Mouse (Mus musculus) stomach, postnatal 0 days (tissue): ENCODE measurements at regions not wholly inside any gene's neighbourhood (a gene's known extent, or its start where the extent isn't known, plus 50 kb on each side); places are given as distances from the start of the nearest gene placed in this dataset.
A peak's percentile ranks its signal among the peaks of the same experiment; 100 is the strongest.

Source experiments
- ATAC-seq: fragments of 200-750 bp; cut with Nextera tagmentation; 2 replicates; pipeline ENCODE4 v1.8.0; 2017; ENCODE audit not compliant: low FRiP score, low TSS enrichment
- DNase-seq: peaks from one replicate; pipeline ENCODE4 v3.0.0-alpha.2; 2016; ENCODE audit warnings: low spot score
- H3K27ac ChIP-seq: fragments of 300-500 bp; sonication (generic); replicated peaks from 2 replicates; pipeline ENCODE4 v1.5.1; 2014; ENCODE audit warnings: mild to moderate bottlenecking, control low read depth
- H3K27me3 ChIP-seq: fragments of 300-500 bp; sonication (generic); 2 replicates; pipeline ENCODE4 v1.6.1; 2014; ENCODE audit warnings: low read length; ENCODE audit not compliant: control insufficient read depth, insufficient read depth
- H3K36me3 ChIP-seq: fragments of 300-500 bp; sonication (generic); 2 replicates; pipeline ENCODE4 v1.6.1; 2014; ENCODE audit warnings: low read length, mixed read lengths; ENCODE audit not compliant: control insufficient read depth, insufficient read depth
- H3K4me1 ChIP-seq: fragments of 300-500 bp; sonication (generic); replicated peaks from 2 replicates; pipeline ENCODE4 v1.6.1; 2014; ENCODE audit warnings: antibody characterized with exemption; ENCODE audit not compliant: control insufficient read depth, insufficient read depth
- H3K4me2 ChIP-seq: fragments of 300-500 bp; sonication (generic); replicated peaks from 2 replicates; pipeline ENCODE4 v1.6.1; 2014; ENCODE audit warnings: low read depth, mild to moderate bottlenecking, control low read depth, moderate library complexity
- H3K4me3 ChIP-seq: fragments of 300-500 bp; sonication (generic); 2 replicates; pipeline ENCODE4 v1.5.1; 2014; ENCODE audit warnings: low read depth, low read length, control low read depth
- H3K9ac ChIP-seq: fragments of 300-500 bp; sonication (generic); 2 replicates; pipeline ENCODE4 v1.6.1; 2014; ENCODE audit warnings: mild to moderate bottlenecking, low read length, control low read depth, mixed read lengths
- H3K9me3 ChIP-seq: fragments of 300-500 bp; sonication (generic); 2 replicates; pipeline ENCODE4 v1.6.1; 2016; ENCODE audit warnings: low read length; ENCODE audit not compliant: control insufficient read depth
- CTCF ChIP-seq: IDR thresholded peaks from 2 replicates; pipeline ENCODE4 v1.5.1; 2016; ENCODE audit warnings: antibody characterized with exemption, low read depth, mild to moderate bottlenecking, moderate library complexity
- EP300 ChIP-seq: optimal IDR thresholded peaks from 2 replicates; pipeline ENCODE3; 2016; ENCODE audit warnings: antibody characterized with exemption
- WGBS: fragments of 180-500 bp; shearing (Covaris S2); extraction: QIAGEN DNeasy Blood & Tissue Kit; methylation state at CpG from one replicate; pipeline ENCODE4 v1.1.7; 2014; 5-methylcytosine and 5-hydroxymethylcytosine counted together

- H3K36me3 ChIP-seq: no peaks in the 10 kb centered on the region
- TF ChIP-seq EP300: no peak
- no peak for TF ChIP-seq CTCF
- H3K27ac ChIP-seq: 0 out of 2 replicates have a peak overlapping the region, but pooled peaks have one; percentile 30
- DNase-seq (no peak), ATAC-seq (no peak)
- no peak overlapping the region for H3K4me3 ChIP-seq
- H3K4me1 ChIP-seq: peaks cover 3% of the 10 kb centered on the region
- no peak overlapping the region for H3K9ac ChIP-seq
- WGBS: 77% methylated on average over 8 of the region's 8 CpGs
- no peak overlapping the region for H3K4me2 ChIP-seq
- no peaks in the 10 kb centered on the region for H3K9me3 ChIP-seq
- no peaks in the 10 kb centered on the region for H3K27me3 ChIP-seq
Observed at GRCm38 (mm10) chr12:70653971-70654370, 171.3 kb upstream of the Frmd6 start.

GRCm38 (mm10) chr12:70654546-70654945 is 170.8 kb upstream of the Frmd6 start:
- Histone ChIP-seq H3K4me3 (no peak overlapping the region), H3K4me1 (peaks cover 3% of the 10 kb centered on the region; the same call in 1 of the 2 replicates), H3K36me3 (no peaks in the 10 kb centered on the region), H3K27ac (peak overlapping the region; percentile 30; the same call in 1 of the 2 replicates), H3K9ac (no peak overlapping the region), H3K27me3 (no peaks in the 10 kb centered on the region), H3K4me2 (no peak overlapping the region), H3K9me3 (no peaks in the 10 kb centered on the region)
- no peak for TF ChIP-seq CTCF
- no peak for TF ChIP-seq EP300
- DNase-seq: no peak
- peak; percentile 57; the same call in 1 of the 2 replicates for ATAC-seq
- WGBS: 25% methylated on average over 3 of the region's 3 CpGs

DNA sequence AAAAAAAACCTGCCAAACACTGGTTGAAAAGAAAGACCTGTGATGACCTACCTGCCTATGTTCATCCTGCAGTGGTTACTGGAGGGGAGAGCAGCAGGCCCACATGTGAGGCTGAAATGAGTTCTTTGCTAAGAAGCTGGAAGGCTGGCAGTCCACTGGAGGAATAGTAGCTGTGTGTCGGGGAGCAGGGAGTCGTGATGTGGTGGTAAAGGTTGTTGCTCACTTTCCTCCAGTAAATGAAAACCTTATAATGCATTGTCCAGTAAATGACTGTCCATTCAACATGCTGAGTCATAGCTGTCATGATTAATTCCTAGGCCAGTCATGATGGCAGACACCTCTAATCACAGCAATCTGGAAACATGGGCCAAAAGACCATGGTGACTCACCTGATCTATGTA is 169.9 kb upstream of the Frmd6 start:
- 98% methylated on average over 2 of the region's 2 CpGs for WGBS
- H3K27me3 ChIP-seq: no peaks in the 10 kb centered on the region
- H3K36me3 ChIP-seq: no peaks in the 10 kb centered on the region
- H3K9ac ChIP-seq: no peak overlapping the region
- no peak overlapping the region for H3K4me2 ChIP-seq
- no peak for ATAC-seq
- no peak for TF ChIP-seq EP300
- TF ChIP-seq CTCF: no peak
- no peak for DNase-seq
- no peaks in the 10 kb centered on the region for H3K9me3 ChIP-seq
- no peak overlapping the region for H3K27ac ChIP-seq
- no peak overlapping the region for H3K4me3 ChIP-seq
- H3K4me1 ChIP-seq: peaks cover 3% of the 10 kb centered on the region; the same call in 1 of the 2 replicates

DNA sequence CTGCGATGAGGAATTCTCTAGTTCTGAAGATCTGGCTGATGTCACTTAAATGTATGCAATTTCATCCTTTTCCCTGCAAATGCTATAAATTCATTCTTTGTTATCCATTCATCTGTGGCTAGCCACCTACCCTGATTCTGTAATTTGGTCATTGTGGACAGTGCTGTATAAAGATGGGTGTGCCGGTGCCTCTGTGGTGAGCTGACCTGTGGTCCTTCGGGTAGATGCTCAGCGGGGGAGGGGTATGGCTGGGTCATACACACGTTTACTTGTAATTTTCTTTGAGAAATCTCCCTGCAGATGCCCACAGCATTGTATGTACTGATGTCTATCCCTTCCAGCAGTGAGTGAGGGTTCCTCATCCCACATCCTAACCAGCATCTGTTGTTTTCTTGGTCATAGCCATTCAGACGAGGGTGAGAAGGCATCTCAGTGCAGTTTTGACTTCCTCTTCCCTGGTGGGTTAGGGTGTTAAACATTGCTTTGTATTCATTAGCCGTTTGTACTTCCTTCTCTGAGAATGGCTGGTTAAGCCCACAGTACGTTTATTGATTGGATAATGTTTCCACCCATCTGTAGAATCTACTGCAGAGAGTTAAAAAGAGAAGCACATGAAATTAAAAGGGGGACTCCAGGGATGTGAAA is 169.3 kb upstream of the Frmd6 start:
- no peak overlapping the region for H3K4me2 ChIP-seq
- no peaks in the 10 kb centered on the region for H3K27me3 ChIP-seq
- TF ChIP-seq CTCF: no peak
- TF ChIP-seq EP300: no peak
- H3K4me1 ChIP-seq: peaks cover 3% of the 10 kb centered on the region; the same call in 1 of the 2 replicates
- DNase-seq: no peak
- H3K9me3 ChIP-seq: no peaks in the 10 kb centered on the region
- no peak for ATAC-seq
- H3K4me3 ChIP-seq: no peak overlapping the region
- no peak overlapping the region for H3K27ac ChIP-seq
- no peaks in the 10 kb centered on the region for H3K36me3 ChIP-seq
- no peak overlapping the region for H3K9ac ChIP-seq
- 66% methylated on average over 8 of the region's 8 CpGs for WGBS

DNA sequence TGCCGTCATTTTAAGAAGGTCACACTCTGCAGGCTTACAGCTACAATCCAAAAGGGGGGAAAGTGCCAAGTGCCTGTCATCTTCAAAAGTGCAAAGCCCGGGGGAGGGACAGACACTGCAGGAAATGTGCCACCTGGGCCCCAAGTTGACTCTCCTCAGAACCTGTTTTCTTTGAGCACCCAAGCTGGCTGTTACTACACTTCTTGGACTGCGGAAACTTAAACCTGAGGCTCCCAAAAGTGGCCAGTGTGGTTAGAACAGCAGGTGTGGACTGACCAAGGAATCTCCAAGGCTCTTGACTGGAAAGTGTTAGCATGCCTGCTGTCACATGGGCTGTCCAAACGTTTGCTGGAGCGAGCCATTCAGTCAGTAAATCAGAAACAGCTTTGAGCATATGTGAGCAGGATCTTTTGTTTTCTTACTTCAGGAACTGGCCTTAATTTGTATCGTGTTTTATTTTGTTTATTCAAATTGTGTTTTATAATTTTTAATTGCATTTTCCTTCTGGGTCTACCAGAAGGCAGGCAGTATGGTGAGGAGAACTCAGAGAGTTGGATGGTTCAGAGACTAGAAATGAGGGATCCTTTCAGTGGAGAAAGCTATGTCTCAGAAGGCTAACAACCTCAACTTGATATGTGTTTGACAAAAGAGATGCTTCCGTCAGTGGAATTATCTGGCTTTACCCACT is 168.4 kb upstream of the Frmd6 start:
- no peak for DNase-seq

DNA sequence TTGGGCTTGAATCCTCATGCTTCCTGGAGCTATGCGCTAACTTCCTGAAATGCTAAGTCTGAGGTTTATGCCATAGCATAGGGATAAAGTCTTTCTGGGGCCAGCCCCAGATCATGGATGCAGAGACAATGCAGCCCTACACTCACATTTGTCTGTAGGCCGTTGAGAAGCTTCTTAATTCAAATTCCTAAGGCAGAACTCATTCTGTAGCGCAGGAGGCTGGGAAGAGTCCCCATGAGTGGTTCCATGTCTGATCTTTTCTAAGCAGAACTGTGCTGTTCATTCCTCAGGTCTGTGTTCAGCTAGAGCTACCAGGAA is 167.9 kb upstream of the Frmd6 start:
- Histone ChIP-seq H3K27me3 (no peaks in the 10 kb centered on the region), H3K36me3 (no peaks in the 10 kb centered on the region), H3K4me2 (no peak overlapping the region), H3K27ac (no peak overlapping the region), H3K9ac (no peak overlapping the region), H3K4me3 (no peak overlapping the region), H3K9me3 (no peaks in the 10 kb centered on the region), H3K4me1 (peaks cover 3% of the 10 kb centered on the region; the same call in 1 of the 2 replicates)
- 79% methylated on average over 3 of the region's 3 CpGs for WGBS
- no peak for DNase-seq
- TF ChIP-seq EP300 (no peak), CTCF (no peak)
- ATAC-seq: no peak

More for the DNA sequence above, 168.4 kb upstream of the Frmd6 start:
- Histone ChIP-seq H3K4me3 (no peak overlapping the region), H3K27me3 (no peaks in the 10 kb centered on the region), H3K27ac (no peak overlapping the region), H3K9me3 (no peaks in the 10 kb centered on the region), H3K4me2 (no peak overlapping the region), H3K36me3 (no peaks in the 10 kb centered on the region), H3K9ac (no peak overlapping the region), H3K4me1 (peaks cover 3% of the 10 kb centered on the region; the same call in 1 of the 2 replicates)
- WGBS: 47% methylated on average over 7 of the region's 7 CpGs
- no peak for ATAC-seq
- TF ChIP-seq CTCF: no peak
- no peak for TF ChIP-seq EP300
